Mouse (Mus musculus) granulocyte monocyte progenitor cell, adult 5-6 weeks (primary cell): ENCODE measurements at regions not wholly inside any gene's neighbourhood (a gene's known extent, or its start where the extent isn't known, plus 50 kb on each side); places are given as distances from the start of the nearest gene placed in this dataset.

Source experiments
- ATAC-seq: replicated peaks from 2 replicates; pipeline ENCODE4 v1.8.0; 2016; ENCODE audit warnings: mild to moderate bottlenecking, moderate TSS enrichment, inconsistent platforms; ENCODE audit not compliant: poor library complexity, severe bottlenecking

DNA sequence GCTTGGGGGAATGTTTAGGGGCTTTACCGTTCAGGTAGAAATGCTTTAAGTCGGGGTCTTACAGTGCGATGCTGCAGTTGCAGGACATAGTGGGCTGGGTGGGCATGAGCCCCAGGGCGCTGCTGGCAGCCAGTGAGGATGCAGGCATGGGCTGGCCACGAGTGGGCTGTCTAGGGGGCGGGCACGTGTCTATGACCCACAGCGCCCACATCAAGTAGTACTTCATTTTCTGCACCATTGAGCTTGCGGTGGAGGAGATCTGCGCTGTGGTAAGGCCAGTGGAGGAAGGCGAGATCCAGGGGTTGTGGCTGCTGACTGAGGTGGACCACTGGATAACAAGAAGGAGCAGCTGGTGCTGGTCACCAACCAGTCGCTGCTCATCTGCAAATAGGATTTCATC, 52.4 kb upstream of the Olfr291 start:
- no peak for ATAC-seq

DNA sequence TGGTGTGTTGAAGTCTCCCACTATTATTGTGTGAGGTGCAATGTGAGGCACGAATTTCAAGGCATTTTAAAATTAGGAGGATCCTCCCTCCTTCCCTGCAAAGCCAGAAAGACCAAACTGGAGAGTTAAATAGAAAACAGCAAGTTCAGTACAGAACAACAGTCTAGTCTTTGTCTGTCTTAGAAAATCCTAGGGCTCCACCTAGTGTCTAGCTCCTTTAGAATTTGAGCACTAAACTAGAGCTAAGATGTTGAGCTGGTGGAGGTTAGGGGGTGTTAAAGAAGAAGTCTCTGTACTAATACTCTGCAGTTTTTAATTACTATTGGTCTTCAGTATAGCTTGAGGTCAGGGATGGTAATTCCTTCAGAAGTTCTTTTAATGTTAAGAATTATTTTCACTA, 58.7 kb upstream of the Olfr291 start:
- ATAC-seq: no peak

DNA sequence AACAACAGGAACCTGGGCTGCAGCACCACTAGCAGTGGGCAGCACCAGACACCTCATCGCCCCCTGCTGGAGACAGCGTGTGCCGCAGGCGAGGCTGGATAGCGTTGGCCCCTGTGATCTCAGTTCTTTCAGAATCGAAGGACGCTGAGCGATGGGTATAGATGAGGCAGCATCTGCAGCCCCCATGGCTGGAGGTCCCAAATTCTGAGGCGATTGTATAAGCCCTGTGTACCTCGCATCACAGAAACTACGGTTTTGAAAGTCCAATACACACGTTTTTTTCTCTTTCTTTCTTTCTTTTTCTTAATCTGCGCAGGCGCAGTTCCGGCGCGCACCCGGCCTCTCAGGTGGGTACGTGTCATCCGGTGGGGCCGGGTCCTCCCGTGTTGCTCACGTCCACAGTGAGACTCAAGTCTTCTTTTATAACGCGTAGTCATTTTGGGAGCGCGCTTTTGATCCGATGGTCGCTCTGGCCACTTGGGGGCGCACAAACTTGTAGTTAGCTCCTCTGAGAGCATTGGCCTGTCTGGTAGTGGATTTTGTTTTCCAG, 74.0 kb upstream of the Olfr291 start:
- ATAC-seq: peak; percentile 99

DNA sequence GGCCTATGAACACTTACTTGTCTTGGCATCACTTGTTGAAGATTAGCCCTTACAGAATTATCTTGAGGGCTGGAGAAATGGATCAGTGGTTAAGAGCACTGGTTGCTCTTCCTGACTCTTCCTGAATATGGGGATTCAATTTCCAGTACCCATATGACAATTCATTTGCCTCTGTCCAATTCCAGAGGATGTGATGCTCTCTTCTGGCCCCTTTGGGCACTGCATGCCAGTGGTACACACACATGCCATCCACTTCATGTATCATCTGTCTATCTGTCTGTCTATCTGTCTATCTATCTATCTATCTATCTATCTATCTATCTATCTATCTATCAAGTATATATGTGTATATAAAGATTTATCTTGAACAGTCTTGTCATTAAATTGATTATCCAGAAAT, 75.7 kb upstream of the Olfr291 start:
- no peak for ATAC-seq

DNA sequence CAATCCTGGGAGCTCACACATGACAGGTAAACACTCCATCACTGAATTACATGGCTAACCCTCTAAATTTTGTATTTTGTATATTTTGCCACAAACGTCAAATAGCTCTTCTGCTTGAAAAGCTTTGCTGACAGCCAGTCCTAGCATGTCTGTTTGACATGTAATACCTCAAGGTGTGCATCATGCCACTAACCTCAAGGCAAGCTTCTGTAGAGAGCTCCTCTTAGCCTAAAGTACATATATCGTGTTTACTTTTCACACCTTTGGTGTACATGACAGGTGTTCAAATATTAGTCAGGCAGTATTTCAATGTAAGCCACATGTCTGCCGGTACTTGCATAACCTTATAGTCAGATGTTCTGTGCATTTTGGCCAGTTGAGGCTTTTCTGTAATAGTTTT, 66.5 kb upstream of the Zfand6 start:
- ATAC-seq: no peak

DNA sequence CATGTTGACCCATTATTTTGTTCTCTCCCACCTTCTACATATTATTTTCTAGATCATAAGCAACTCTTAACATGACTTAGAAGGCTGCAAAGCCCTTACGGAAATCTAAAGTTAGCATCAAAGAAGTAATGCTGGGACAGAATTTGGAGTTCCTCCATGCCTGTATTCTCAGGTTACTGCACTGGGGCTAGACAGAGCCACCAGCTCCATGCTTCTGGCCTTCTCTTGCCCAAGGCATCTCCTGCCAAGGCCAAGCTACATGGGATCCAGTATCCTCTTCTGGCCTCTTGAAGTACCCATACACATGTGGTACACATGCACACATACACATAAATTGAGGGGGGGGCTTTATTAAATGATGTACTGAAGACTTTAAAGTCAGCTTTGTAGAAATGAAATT, 63.6 kb upstream of the Zfand6 start:
- ATAC-seq: no peak

DNA sequence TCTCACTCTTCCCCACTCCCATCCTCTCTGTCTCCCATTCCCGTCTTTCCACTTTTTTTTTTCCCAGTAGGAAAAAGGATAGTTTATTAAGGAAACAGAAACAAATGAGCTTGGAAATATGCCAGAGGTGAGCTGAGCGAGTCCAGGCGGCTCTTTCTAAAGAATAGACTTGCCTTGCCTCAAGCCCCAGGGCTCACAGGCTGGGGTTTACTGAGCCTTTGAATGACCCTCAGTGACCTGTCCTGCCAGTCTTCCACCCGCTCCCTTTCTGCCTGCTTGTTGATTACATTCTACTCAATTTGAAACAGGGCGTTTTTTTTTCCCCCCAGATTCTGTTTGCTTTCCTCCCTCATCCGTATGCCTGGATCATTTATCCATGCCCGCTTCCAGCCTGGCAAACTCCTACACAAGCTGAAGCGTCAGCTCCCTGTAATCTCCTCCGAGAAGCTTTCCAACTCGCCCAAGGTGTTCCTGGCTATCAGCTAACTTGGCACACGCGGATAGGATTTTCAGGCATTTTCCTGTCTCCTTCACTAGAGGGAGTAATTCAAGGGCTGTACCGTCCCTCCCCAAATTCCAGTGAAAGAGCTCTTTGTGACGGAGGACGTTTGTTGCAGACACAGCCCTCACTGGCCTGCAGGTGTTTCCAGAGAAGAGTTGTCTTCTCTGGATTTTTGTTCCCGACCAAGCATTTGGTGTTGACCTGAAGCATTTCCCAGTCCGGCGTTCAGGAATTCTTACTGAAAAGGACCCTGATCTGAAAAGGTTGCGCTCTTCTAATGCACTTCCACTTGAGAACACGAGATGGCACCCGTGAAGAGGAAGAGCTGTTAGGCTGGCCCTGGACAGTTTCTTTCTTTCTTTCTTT, 59.9 kb upstream of the Zfand6 start:
- peak; percentile 89 for ATAC-seq

DNA sequence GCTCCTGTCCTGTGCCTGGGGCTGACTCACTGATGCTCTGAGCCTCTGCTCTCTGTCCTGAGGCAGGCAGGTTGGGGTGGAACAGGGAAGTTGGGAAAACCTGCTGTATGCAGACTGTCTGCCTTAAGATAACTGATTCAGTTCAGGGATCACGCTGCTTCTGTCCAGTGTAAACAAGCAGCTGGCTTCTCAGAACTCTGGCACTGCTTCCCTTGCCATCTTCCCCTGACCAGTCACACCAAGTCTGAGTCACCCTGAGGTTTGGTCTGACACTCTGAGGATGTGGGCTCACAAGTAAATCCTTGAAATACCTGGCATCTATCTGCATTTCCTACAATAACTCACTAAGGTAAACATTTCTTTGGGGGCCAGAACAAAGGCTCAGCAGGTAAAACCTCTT, 58.1 kb upstream of the Zfand6 start:
- ATAC-seq: no peak

DNA sequence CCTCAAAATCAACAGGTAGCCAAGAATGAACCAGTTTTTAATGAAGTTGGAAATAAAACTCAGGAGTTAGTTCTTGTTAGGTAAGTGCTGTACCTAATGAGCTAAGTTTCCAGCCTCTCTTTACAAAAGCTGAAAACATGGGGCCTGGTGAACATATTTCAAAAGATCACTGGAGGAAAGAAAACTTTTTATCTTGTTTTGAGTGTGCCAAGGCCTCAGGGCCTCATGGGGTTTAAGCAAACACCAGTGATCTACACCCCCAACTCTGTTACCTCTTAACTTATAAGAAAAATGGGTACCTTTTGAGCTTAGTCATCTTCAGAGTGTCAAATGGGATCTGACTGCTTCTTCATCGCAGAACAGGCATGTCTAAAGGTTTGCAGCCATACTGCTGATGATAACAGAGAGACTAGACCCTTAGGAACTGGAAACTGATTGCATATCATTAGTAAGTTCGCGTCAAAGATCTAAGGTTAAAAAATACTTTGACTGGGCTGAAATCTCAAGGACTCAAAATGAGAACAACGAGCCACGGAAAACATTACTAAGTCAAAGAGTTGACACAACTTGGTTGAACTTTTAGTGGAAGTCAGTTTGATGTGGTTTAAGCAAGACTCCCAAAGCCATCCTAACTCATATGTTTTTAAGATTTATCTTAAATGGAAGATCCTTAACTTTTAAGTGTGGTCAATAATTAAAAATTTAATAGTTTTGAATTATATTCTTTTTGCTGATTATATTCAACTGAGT, 54.7 kb upstream of the Zfand6 start:
- ATAC-seq: no peak

DNA sequence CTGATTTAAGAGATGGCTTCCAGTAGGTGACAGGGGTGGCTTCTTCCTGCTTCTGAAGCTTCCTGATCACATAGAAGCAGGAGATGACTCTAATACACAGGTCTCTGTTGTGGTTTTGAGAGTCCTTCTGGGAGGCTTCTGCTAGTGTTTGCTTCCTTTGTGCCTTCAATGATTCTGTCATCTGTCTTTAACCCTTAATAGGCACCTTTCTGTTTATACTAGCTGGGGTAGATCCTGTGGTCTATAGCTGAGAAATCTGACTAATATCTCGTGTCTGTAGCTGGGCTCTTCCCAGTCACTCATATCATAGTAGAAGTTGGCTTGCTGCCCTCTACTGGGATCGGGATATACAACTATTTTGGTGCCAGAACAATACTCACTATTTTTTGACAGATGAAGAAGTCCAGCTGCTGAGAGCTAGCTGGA, 50.2 kb upstream of the Zfand6 start:
- peak; percentile 20; the same call in 1 of the 2 replicates for ATAC-seq
